Mouse (Mus musculus): ENCODE results near the gene Lgals4. TPM values are rescaled to one million over a fixed set of nuclear protein-coding genes. Genes with fewer than 3 reads are reported as not detected.

Gene Lgals4
- polyA plus RNA-seq, 1 experiment: 0.26 TPM

DNA sequence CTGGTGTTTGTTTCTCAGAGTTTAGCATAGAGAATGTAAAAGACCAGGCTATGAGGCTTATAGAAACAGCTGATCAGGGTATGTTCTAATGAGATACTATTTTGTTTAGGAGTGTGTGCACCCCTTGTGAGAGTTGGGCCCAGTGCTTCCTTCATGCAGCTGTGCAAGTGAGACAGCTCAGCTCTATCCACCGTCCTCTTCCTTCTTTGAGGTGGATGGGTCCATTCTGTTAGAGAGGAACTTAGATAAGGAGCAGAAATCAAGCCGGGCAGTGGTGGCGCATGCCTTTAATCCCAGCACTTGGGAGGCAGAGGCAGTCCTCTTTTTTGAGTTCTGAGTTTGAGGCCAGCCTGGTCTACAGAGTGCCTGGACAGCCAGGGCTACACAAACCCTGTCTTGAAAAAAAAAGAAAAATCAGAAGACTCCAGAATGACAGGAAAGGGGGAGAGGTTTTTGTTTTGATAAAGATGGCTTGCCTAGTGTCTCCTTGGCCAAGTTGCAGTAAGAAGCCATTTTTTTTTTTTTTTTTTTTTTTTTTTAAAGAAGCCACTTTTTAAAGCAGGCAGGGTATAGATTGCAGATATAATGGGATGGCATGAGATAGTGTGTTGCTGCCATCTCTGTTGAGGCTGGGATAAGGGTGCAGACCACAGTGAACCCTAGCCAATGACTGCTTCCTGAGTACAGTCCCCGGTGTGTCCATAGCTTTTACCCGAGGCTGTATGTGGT is 19.2 kb upstream of the Lgals4 start:
- no peak for TF ChIP-seq GATA1 (IDR thresholded peaks at IDR 0.05; ENCODE audit: low read length)

- no peak for TF ChIP-seq GATA1 (IDR thresholded peaks at IDR 0.05; ENCODE audit: low read length)
These were observed 18.4 kb upstream of the Lgals4 start for GRCm38 (mm10) chr7:28815230-28815629.

- TF ChIP-seq GATA1 (IDR thresholded peaks at IDR 0.05; ENCODE audit: low read length): no peak
These were observed 17.5 kb upstream of the Lgals4 start for GRCm38 (mm10) chr7:28816201-28816600.

- no peak for TF ChIP-seq GATA1 (IDR thresholded peaks at IDR 0.05; ENCODE audit: low read length)
These were observed 16.7 kb upstream of the Lgals4 start for GRCm38 (mm10) chr7:28816920-28817319.

GRCm38 (mm10) chr7:28817524-28817923 is 16.1 kb upstream of the Lgals4 start:
- TF ChIP-seq GATA1 (IDR thresholded peaks at IDR 0.05; ENCODE audit: low read length): no peak

GRCm38 (mm10) chr7:28817957-28818356 is 15.7 kb upstream of the Lgals4 start:
- no peak for TF ChIP-seq GATA1 (IDR thresholded peaks at IDR 0.05; ENCODE audit: low read length)

- TF ChIP-seq GATA1 (IDR thresholded peaks at IDR 0.05; ENCODE audit: low read length): no peak
These were observed 15.2 kb upstream of the Lgals4 start for GRCm38 (mm10) chr7:28818436-28818835.

GRCm38 (mm10) chr7:28818861-28819452 is 14.7 kb upstream of the Lgals4 start:
- TF ChIP-seq GATA1 (IDR thresholded peaks at IDR 0.05; ENCODE audit: low read length): no peak

DNA sequence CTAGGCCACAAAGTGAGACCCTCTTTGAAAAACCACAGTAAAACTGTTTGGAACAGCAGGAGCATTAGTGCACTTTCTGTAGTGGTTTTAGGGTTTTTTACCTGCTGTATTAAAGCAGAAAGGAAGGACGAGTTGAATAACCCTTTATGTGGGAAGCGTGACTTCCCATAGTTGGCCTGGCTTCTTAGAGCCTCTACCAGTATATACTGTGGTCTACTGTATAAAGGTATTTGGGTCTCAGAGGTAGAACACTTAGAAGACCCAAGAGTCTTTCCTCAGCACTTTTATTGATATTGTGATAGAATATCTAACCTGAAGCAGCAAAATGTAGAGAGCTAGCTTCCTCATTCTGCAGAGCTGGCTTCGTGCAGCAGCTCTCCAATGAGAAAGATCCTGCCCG is 14.1 kb upstream of the Lgals4 start:
- TF ChIP-seq GATA1 (IDR thresholded peaks at IDR 0.05; ENCODE audit: low read length): no peak

DNA sequence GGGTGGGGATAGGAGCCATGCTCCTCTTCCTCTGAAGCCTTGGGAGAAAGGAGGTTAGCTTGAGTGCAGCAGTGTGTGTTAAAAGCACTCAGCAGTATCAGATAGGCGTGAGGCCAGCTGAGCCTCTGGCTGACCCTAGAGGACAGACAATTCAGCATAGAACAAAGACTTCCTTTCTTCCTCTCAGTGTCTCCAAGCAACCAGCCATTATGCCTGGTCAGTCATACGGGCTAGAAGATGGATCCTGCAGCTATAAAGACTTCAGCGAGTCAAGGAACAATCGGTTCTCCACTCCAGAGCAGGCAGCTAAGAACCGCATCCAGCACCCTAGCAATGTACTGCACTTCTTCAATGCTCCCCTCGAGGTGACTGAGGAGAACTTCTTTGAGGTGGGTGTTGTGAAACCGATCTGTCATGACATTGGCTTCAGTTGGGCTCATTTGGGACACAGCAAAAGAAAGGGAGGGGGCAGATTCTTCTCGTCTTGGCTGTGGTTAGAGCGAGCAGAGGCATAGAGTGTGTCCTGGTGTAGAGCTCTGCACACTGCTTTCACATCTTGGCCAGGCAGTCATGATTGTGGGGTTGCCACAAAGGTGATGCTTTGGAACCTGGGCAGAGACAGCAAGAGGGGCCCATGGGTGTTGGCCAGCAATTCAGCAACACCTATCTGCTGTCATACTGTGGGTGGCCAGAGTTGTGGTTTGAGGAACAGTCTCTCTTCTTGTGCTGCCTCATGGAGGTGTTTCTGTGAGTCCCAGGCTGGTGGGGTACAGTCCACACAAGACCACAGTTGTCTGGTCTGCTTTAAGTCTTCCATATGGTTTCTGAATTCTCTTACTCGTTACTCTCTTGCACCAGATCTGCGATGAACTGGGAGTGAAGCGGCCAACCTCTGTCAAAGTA is 13.0 kb upstream of the Lgals4 start:
- no peak for TF ChIP-seq GATA1 (IDR thresholded peaks at IDR 0.05; ENCODE audit: low read length)

- TF ChIP-seq GATA1 (IDR thresholded peaks at IDR 0.05; ENCODE audit: low read length): no peak
These were observed 12.3 kb upstream of the Lgals4 start for GRCm38 (mm10) chr7:28821261-28821831.

- TF ChIP-seq GATA1 (IDR thresholded peaks at IDR 0.05; ENCODE audit: low read length): no peak
These were observed 11.1 kb upstream of the Lgals4 start for GRCm38 (mm10) chr7:28822556-28822955.

- TF ChIP-seq GATA1 (IDR thresholded peaks at IDR 0.05; ENCODE audit: low read length): no peak
These were observed 10.4 kb upstream of the Lgals4 start for GRCm38 (mm10) chr7:28822993-28823903.

- TF ChIP-seq GATA1 (IDR thresholded peaks at IDR 0.05; ENCODE audit: low read length): no peak
These were observed 9.7 kb upstream of the Lgals4 start for GRCm38 (mm10) chr7:28823932-28824331.
